Mouse (Mus musculus): Measurements from ENCODE around the gene Stat3.

The Stat3 gene

GRCm38 (mm10) chr11:100855178-100855577 is 84.2 kb downstream of the Stat3 start:
- DNase-seq (ENCODE audit: low spot score in 2 of 2), result no peak

- no peak for DNase-seq (ENCODE audit: low spot score in 2 of 2)
Observed at GRCm38 (mm10) chr11:100854268-100854667, 85.1 kb downstream of the Stat3 start.

GRCm38 (mm10) chr11:100853018-100853417 is 86.3 kb downstream of the Stat3 start:
- DNase-seq (ENCODE audit: low spot score in 2 of 2), result no peak

- DNase-seq (ENCODE audit: low spot score in 2 of 2), result no peak
Observed at GRCm38 (mm10) chr11:100852088-100852487, 87.3 kb downstream of the Stat3 start.

GRCm38 (mm10) chr11:100850778-100851528 is 88.4 kb downstream of the Stat3 start:
- DNase-seq (ENCODE audit: low spot score in 2 of 2), result peak; percentile 52 to 74

- DNase-seq (ENCODE audit: low spot score in 2 of 2), result peak; percentile 75
Observed at GRCm38 (mm10) chr11:100850038-100850777, 89.1 kb downstream of the Stat3 start, which contains the start of gene Stat5b. Stat5b (minus strand) TSS chr11:100850724.

- no peak for DNase-seq (ENCODE audit: low spot score in 2 of 2)
Observed at GRCm38 (mm10) chr11:100849456-100850037, 89.8 kb downstream of the Stat3 start.

GRCm38 (mm10) chr11:100848789-100849379 is 90.5 kb downstream of the Stat3 start:
- DNase-seq (ENCODE audit: low spot score in 2 of 2), result no peak

GRCm38 (mm10) chr11:100848080-100848479 is 91.3 kb downstream of the Stat3 start:
- no peak for DNase-seq (ENCODE audit: low spot score in 2 of 2)

GRCm38 (mm10) chr11:100847572-100847971 is 91.8 kb downstream of the Stat3 start:
- no peak for DNase-seq (ENCODE audit: low spot score in 2 of 2)

- no peak for DNase-seq (ENCODE audit: low spot score in 2 of 2)
Observed at GRCm38 (mm10) chr11:100845793-100846192, 93.5 kb downstream of the Stat3 start.

GRCm38 (mm10) chr11:100844121-100844520 is 95.2 kb downstream of the Stat3 start:
- no peak for DNase-seq (ENCODE audit: low spot score in 2 of 2)

GRCm38 (mm10) chr11:100843070-100843669 is 96.2 kb downstream of the Stat3 start:
- no peak for DNase-seq (ENCODE audit: low spot score in 2 of 2)

- DNase-seq (ENCODE audit: low spot score in 2 of 2), result no peak
Observed at GRCm38 (mm10) chr11:100842025-100842424, 97.3 kb downstream of the Stat3 start.

GRCm38 (mm10) chr11:100840866-100841265 is 98.5 kb downstream of the Stat3 start:
- DNase-seq (ENCODE audit: low spot score in 2 of 2), result no peak

GRCm38 (mm10) chr11:100839523-100839922 is 99.8 kb downstream of the Stat3 start:
- DNase-seq (ENCODE audit: low spot score in 2 of 2), result no peak

GRCm38 (mm10) chr11:100838894-100839293 is 100.4 kb downstream of the Stat3 start:
- no peak for DNase-seq (ENCODE audit: low spot score in 2 of 2)

GRCm38 (mm10) chr11:100836923-100837702 is 102.2 kb downstream of the Stat3 start:
- no peak for DNase-seq (ENCODE audit: low spot score in 2 of 2)

Measured in urinary bladder, postnatal 4 days (tissue).